Mouse (Mus musculus) 416B (cell line): ENCODE data around the gene Limk2.

Source experiments
- DNase-seq: peaks from one replicate; pipeline ENCODE4 v3.0.0; 2011; ENCODE audit warnings: low read depth

The Limk2 gene

DNA sequence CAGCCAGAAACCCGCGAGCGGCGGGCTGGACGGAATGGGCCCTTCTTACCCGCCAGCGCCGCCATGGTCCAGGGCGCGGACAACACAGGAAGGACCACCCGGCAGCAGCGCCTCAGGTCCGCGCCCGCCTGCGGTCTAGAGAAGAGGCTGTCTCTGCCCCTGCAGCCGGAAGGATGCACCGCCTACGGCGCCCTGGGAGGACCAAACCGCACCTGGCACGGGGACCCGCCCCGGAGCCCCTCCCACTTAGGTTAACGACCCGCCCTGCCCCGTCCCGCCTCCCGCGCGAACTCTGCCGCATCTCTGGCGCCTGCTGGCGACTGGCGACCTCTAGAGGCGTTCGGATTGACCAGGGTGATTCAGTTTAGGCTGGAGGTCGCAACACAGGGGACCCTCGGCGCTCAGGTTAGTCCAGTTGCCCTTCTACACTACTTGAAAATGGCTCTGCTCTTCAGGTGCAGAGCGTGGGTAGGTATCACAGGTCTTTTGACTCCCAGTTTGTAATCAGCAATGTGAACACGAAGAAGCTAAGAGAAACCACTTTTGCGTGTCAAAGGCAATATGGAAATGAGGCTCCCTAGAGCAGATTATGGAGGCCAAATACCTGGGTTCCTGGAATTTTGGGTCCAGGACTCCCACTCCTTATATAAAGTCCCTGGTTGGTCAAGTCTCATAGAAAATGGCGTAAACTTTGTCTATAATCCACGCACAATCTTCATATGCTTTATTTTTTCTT, at the start of gene Limk2:
TSS of gene Limk2 (minus strand) at position 193 of the 736 bp plus-strand sequence.
- DNase-seq = peak; percentile 93

DNA sequence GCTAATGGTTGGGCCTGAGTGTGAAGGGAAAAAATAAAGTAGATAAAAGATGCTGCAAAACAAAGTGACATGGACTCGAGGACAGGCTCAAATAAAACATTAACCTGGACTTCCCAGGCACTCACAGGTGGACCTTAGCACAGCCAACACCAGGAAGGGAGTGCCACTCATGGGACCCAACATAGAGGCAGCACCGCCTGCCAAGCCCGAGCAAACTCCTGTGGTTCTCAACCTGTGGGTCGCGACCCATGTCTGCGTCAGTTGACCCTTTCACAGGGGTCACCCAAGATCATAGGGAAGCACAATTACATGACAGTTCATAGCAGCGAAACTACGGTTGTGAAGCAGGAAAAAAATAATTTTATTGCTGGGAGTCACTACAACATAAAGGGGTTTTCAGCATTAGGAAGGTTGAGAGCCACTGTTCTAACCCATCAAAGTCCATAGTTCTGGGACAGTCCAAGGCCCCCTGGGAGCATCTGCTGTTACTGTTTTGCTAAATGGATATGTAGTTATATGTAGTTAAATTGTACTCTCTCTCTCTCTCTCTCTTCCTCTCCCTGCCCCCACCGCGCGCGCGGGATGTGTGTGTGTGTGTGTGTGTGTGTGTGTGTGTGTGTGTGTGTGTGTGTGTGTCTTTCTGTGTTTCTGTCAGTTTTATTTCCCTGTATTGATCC, 49.6 kb upstream of the Limk2 start:
- no peak for DNase-seq

DNA sequence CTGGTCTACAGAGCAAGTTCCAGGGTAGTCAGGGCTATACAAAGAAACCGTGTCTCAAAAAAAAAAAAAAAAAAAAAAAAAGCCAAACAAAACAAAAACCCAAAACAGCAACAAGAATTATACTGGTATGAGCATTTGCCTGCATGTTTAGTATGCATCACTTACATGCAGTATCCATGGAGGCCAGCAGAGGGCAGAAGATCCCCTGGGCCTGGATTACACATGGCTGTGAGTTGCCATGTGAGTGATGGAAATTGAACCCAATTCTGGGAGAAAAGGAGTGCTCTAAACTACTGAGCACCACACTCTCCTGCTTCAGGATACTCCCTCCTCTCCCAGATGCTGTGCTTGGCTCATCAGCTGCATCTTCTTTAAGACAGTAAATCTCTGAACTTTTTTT, 47.4 kb upstream of the Limk2 start:
- peak; percentile 73 for DNase-seq

DNA sequence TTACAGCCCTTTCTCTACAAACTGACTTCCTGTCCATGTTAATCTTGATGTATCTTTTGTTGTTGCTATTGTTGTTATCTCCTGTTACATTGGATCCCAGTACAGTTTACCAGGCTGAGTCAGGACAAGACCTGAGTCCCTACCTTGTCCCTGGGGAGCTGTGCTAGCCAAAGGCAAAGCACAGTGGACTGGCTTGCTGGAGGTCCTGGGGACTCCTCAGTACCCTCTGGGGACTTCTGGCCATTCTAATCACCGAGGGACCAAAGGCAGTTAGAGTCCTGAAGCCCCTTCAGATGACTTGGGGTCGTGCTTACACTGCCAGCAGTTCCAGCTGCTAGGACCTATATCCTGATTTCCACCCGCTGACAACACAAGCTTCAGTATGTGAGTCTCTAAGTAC, 45.5 kb upstream of the Limk2 start:
- no peak for DNase-seq

DNA sequence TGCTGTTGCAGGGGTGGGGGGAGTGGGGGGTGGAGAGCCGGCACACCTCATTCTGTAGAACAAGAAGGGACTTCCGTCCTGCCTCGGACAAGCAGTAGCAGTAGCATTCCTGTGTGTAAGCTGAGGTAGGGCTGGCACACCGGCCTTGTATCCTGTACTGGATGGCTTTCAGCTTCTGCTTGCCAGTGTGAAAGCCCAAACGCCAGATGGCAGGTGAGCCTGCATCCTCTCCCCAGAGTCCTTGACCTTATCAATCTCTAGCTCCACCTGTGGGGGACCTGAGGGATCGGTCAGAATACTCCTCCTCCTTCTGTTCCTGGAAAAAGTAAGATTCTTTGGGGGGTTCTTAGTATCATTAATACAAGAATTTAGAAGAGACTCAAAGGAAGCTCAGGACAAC, 44.5 kb upstream of the Limk2 start:
- DNase-seq = peak; percentile 36

DNA sequence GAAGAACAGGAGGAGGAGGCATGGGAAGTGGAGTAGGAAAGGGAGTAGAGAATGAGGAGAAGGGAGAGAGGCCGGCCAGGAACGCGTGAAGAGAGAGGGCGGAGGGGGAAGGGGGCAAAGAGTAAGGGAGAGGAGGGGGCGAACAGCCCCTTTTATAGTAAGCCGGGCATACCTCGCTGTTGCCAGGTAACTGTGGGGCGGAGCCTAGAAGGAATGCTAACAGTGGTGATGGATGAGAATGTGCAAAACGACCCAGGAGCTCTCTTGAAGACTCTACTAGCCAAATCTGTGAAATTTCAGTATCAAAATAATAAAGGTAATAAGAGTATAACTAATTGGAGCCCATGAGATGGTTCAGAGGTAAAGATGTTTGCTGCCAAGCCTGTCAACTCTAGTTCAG, 43.8 kb upstream of the Limk2 start:
- DNase-seq = no peak

DNA sequence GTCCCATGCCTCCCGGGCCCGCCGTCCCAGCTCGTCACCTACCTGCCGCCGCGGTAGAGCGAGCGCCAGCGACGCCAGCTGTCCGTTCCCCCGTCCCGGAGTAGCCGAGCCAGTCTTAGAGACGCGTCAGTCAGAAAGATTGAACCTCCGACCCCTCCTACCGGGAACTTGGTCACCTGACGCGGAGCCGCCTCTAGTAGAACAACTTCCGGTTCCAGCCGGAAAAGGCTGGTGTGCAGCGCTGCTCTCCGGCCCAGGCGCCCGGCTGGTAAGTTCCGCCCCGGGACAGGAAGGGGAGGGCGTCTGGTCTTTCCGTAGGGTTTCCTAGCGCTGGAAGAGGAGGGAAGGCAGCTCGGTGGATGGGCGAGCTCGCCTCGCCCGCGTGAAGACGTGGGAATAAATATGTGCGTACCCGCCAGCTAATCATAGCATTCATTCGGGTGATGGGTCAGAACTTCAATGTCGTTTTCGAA, 43.2 kb upstream of the Limk2 start, which contains the start of gene Rnf185:
TSS of gene Rnf185 (minus strand) at position 197 of the 473 bp plus-strand sequence.
- peak; percentile 97 for DNase-seq

DNA sequence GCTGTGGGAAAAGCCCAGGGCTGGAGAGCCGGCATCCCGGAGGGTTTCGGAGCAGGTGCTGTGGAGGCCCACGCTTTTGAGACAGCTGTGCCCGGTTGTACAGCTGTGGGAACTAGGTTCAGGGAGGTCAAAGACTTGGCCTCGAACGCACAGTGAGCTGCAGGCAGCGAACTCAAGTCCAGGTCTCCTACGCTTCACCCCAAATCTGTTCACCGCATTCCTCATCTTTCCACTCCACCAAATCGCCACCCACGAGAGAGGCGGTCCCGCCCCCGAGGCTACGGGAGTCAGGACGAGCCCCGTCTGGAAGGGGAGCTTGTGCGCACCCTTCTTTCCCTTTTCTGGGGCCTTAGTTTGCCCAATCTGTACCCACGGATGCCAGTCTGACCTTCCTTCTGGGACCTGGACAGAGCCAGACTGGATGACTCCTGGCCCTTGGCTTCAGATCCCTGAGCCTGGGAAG, 42.7 kb upstream of the Limk2 start:
- DNase-seq = no peak

DNA sequence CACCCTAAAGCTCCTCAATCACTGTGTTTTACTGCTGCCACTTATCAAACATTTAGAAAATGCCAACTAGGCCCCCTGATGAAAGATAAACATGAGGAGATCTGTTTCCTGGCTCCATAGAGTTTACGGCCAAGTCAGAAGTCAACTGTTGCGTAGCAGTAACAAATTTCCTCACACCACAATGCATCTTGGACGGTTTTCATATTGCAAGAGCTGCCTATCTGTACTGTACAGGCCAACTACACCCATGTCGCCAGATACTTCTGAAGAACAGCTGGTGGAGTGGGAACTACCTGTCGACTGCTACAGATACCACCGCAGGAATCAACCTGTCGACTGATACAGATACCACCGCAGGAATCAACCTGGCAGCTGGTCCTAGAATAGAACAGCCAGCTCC, 35.9 kb upstream of the Limk2 start:
- DNase-seq = peak; percentile 51

DNA sequence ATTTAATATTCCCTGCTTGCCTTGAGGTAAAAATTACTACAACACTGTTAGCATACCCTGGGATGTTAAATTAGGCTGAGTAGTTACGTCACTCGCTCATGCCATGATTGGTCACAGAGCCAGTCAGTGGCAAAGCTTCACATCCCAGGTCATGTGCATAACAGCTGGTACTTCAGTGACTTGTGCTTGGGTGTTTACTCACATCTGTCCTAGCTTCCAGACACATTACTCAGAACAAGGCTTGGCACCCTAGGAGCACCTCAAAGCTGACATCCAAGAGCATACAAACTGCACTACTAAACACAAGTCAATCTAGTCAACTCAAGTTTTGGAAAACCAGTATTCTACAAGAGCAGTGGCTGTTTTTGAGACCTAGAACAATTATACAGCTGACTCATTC, 34.1 kb upstream of the Limk2 start:
- DNase-seq = no peak

DNA sequence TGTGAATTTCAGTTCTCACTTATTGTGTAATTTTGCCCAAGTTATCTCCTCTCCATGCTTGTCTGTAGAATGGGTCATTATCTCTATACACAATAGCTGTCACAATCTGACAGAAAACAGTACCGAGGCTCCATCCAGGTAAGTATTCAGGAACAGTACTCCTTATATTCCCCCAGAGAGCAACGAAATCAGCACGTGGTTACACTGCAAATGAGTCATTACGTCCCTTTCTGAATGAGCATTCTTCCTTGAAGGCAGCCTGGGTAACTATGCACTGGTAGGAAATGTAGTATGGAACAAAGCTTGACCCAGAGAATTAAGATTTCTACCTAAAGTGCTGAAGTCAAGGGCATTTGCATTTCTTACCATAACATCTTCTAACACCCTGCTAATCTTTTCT, 33.7 kb upstream of the Limk2 start:
- DNase-seq = peak; percentile 43

DNA sequence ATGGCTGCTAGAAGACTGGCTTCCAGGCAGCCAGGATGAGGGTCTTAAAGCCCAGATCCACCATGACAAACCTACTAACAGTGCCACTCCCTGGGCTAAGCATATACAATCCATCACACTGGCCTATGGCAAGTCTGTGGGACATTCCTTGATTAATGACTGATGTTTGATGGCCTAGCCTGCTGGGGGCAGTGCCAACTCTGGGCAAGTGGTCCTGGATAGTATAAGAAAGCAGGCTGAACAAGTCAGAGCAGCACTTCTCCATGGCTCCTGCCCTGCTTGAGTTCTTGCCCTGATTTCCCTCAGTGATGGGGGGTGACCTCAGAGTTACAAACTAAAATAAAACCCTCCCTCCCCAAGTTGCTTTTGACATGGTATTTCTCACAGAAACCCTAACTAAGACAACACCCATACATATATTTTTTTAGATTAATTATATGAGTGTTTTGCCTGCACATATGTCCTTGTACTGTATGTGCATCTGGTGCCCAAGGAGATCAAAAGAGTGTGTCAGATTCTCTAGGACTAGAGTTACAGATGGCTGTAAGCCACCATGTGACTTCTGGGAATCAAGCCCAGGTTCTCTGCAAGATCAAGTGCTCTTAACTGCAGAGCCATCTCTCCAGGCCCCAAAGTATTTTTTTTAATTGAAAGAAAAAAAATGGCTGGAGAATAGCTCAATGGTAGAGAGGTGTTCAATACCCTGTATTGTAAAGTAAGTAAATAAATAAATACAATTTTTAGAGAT, 32.9 kb upstream of the Limk2 start:
- DNase-seq = no peak

DNA sequence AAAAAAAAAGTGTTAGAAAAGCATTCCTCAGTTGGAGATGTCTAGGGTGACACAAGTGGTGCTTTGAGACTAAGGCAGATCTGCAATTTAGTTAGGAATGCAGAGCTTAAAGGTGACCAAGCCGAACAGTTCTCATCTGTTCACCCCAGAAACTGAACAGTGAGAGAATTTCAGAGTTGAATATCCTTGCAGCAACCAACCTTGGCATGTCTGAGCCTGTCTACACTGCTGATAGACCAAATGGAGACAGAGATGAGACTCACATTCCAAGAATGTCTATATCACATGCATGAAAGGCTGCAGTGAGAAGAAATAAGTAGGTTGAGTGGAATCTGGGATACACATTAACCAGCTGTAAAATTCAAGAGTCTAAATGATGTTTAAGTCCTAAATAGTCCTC, 28.6 kb upstream of the Limk2 start:
- DNase-seq = no peak

DNA sequence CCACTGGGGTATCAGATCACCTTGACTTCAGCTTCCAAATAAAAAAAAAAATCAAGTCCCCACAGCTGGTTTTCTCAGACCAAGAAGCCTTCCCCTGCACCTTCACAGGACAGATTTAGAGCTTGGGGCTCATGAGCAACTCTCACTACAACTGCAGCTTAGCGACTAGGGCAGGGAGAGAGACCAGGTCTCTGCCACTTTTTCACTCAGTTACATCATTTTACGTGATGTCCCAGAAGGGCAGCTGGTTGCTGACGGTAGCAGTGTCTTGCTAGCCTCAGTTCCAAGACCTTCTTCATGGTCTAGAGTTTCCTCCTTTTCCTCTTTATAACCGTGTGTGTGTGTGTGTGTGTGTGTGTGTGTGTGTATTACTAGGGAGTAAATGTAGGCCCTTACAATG, 24.8 kb upstream of the Limk2 start:
- DNase-seq = no peak

DNA sequence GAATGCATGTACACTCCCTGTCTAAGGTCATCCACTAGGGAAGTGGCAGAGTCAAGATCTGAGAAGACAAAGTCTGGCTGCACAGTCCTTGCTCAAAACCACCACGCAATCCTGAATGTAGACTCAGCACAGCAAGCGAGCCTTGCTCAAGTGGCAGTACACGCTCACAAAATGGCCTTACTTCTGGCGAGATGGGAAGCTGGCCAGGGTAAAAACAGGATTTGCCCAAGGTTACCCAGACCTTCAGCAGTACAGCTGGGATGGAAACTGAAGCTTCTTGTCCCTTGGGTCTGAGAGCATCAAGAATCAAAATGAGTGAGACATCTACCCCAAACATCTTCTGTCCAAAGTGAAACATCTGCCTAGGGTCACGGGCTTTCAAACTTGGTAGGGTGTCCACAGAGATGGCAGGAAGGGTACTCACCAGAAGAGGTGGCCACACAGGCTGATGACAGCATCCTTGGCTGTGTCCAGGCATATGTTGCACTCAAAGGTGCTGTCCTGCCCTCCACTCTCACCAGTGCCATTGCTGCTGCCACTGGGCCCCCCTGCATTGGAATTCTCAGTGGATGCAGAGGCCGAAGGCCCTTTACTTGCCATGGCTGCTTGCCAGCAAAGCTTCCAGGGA, 23.1 kb upstream of the Limk2 start:
- DNase-seq = no peak

DNA sequence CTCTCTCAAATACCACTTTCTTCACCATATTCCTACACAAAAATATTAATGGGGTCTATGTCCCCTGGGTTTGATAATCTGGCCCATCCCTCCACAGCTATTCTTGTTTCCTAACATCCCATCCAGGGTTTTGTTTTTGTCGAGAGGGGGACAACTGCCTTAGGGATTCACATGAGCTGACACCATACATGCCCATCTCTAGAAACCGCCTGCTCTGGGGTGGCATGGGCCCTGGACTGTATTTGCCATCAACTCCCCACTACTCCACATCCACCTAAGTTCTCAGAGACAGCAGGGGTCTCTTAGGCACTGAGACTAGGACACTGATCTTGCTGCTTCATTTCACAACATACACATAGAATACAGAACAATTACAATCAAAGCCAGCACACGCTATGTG, 22.5 kb upstream of the Limk2 start:
- no peak for DNase-seq

DNA sequence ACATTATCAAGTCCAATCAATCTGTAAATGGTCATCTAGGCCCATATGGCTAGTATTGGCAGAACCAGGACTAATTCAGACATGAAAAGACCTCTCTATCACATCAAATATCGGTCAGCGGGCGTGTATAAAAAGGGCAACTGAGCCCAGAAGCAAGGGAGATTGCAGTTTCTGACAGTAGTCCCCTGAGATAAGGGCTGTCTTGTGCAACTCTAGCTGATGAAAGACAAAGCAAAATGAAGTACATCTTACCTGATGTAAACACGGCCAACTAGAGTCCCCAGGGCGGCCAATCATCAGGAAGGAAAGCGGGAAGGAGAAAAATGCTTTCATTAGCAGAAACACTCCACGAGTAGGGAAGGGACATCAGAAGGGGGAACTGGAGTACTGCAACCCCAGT, 19.6 kb upstream of the Limk2 start:
- no peak for DNase-seq

DNA sequence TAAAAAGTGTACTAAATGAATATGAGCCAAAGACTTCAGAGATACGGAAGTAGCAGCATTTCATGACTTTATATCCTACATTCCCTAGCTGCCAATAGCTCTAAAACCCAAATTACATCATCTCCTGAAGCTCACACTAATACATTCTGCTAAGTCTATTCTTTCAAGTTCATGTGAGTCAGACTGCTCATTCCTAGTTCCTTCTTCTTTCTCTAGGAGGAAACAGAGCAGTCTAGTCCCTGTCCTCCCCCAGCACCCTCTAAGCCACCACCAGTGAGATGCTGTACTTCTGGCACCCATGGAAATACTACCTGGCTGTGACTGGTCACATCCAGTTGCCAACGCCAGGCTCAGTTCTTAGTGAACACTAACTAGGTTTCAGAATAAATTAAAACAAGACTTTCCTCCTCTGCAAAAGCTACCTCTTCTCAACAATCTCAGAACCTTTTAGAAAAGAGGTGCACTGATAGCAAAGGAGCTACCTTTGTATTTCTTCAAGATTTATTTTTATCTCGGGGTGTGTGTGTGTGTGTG, 18.8 kb upstream of the Limk2 start:
- DNase-seq = no peak

DNA sequence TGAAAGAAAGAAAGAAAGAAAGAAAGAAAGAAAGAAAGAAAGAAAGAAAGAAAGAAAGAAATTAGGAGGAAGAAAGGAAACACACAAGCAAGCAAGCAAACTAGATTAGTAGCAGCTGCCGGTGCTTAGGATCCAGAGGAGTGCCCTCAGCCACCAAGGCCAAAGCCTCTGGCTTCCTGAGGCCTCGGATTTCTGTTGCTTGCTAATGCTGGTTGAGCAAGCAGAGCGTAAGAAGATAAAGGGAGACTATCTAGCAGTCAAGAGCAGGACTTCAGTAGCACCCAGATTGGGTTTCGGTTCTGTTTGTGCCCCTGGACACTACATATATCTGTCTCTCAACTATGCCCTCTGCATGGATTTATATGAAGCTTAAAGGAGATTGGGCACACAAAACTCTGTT, 13.3 kb upstream of the Limk2 start:
- peak; percentile 36 for DNase-seq

DNA sequence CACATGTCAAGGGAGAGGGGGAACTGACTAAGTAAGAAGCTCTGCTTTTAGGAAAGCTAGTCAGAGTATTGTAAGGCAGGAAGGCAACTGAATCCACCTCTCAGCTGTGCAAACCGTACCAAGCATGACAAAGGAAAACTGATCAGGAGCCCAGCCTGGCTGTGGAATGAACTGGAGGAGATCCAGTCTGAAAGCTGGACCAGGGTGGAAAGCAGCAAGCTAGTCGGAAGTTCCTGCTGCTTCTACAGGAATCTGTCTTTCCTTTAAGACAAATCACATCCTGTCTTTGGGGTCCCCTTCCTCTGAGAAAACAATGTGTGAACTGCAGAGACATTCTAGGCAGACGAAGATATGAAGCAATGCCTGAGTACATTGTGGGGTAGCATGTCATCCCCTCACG, 9.8 kb upstream of the Limk2 start:
- no peak for DNase-seq

DNA sequence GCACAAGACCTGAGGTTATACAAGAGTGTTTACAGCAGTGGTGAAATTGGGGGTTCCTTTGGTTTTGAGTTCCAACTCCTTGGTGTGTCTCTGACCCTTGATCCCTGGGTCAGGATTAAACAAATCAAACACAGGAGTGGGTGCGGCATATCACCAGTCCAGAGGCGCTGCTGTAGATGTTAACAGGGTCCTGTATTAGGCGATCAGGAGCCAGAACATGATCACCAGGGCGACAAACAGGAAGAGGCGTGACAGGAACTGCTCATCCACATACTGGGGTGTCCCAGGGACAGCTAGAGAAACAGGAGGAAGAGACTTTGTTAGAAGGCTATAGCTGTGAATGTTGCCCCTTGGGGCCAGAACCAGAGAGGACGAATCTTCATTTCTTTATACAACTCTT, 8.8 kb upstream of the Limk2 start:
- no peak for DNase-seq

DNA sequence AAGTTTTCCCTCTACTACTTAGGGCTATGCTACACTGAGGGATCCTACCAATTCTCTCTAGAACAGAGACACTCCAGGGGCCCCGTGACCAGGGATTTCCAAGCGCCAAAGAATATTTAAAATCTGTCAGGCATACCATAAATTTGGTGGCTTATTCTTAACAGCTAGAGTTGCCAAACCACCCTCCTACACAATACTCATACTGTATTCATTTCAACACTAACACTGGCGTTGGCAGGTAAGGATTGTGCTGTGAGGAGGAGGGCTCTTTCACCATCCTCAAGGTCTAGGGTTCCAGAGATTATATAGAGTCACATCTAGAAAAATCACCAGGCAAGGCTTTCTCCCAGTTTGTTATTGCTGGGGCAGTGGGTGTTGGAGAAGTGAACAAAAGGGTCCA, 7.4 kb upstream of the Limk2 start:
- no peak for DNase-seq
